Mouse (Mus musculus) CD4-positive, CD25-positive, alpha-beta regulatory T cell, adult 2 months (primary cell): ENCODE measurements around the gene 2010300C02Rik.
"Not testable (repeated sequence)": the region's sequence is repeated elsewhere in the genome, so short reads cannot be mapped to it uniquely, and the experiment has no call there.

Experiments used
- DNase-seq: peaks from one replicate; pipeline ENCODE4 v3.0.0-alpha.2; 2012; ENCODE audit warnings: low read depth, low spot score

2010300C02Rik gene

GRCm38 (mm10) chr1:37719761-37720640 is at the start of gene 2010300C02Rik:
2010300C02Rik (minus strand) TSS chr1:37720085.
- DNase-seq, result peak; percentile 47

DNA sequence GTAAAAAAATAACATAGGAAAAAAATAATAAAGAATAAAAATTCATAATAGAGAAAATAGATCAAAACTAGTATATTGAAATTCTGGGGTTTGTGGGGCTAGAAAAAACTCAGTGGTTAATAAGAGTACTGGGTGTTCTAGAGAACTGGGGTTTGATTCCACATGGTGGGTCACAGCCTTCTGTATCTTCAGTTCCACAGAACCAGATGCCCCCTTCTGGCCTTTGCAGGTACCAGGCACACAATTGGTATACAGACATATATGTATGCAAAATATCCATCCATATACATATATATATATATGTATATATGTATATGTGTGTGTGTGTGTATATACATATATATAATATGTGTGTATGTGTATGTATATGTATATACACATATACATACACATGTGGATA is 39.5 kb upstream of the 2010300C02Rik start:
- peak; percentile 2 for DNase-seq

GRCm38 (mm10) chr1:37744650-37745259 is 24.9 kb upstream of the 2010300C02Rik start:
- no peak for DNase-seq

- DNase-seq, result no peak
Measured at GRCm38 (mm10) chr1:37742602-37743270, 22.9 kb upstream of the 2010300C02Rik start.

- DNase-seq, result no peak
Measured at GRCm38 (mm10) chr1:37742126-37742525, 22.2 kb upstream of the 2010300C02Rik start.

DNA sequence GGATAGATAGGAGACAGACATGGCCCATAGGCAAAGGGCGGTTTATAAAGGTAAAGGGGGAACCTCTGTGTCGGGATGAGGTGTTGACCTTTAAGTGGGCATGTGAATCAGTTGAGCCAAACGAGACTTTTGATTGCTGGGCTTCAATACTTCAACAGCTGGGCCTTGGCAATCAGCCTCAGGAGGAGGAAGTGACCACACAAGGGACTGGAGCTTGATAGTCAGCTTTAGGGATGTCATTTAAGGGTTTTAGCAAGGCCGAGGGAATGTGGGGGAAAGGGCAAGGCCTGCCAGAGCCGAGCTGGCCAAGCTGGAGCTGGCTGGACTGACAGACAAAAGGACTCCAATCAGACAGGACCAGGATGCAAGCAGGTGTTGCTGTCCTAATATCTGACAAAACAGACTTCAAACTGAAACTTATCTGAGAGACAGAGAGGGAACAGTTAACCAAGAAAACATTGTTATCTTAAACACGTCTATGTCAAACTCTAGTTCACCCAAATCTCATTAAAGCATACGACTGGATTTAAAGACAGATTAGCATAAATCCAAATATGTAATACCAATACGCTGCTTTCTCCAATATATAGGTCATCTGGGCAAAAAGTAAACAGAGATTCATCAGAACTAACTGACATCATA is 20.4 kb upstream of the 2010300C02Rik start:
- DNase-seq, result no peak

DNA sequence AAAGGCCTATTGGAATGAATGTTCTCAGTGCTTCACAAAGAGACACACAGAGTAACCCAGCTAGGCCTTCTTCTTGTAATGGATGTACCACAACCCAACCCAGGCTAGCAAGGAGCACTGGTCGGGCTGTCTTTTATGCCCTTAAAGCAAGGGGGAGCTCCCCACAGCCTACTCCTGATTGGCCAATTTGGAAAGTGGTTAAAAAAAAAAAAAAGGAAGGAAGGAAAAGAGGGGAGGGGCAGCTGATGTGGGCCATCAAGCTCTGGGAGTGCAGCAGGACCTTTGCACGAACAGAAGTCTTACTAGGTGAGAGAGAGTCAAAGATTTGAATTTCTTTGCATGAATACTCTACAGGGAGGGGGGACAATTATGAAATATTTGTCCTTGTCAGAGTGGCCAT is 19.0 kb upstream of the 2010300C02Rik start:
- no peak for DNase-seq

DNA sequence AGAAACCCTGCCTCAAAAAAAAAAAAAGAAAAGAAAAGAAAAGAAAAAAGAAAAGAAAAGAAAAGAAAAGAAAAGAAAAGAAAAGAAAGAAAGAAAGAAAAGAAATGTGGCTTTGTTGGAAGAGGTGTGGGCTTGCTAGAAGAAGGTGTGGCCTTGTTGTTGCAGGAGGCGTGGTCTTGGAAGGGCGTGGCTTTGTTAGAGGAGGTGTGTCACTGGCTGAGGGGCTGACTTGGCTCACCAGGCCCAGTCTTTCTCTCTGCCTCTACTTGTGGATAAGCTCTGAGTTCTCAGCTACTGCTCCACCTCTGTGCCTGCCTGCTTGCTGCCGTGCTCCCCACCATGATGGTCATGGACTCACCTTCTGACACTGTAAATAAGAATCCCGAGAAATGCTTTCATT is 17.2 kb upstream of the 2010300C02Rik start:
- DNase-seq, result no peak

DNA sequence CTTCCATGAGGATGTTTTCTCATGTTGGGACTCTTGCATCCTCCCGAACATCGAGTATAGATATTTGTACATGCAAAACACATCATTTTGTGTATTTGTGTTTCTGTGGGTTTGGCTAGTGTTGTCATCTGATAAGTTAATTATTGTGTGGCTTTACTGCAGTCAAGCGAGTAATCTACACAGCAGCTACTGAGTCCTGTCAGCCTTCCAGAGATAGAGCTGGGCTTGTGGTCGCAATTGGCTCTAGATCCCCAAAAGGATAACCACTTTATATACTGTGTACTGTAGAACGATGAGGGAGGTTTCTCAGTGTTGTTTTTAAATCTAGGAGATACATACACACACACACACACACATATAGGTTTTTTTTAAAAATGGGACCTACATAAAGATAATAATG is 16.0 kb upstream of the 2010300C02Rik start:
- DNase-seq, result no peak

DNA sequence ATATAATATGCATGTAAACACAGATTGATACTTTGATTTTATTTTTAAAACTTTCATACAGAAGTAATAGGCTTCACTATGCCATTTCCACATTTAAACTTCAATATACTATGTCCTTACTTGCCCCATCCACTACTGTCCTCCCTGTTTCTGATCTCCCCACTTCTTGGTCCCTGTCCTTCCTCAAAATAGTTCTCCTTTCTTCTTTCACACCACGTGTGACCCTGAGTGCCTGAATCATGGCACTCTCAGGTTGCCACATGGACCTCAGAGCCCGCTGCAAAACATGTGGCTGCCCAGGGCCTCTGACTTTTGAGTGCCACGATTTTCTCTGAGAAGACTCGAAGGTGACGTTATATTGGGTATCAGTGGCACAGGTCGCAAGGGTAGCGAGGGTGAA is 15.0 kb upstream of the 2010300C02Rik start:
- no peak for DNase-seq

GRCm38 (mm10) chr1:37729353-37729752 is 9.5 kb upstream of the 2010300C02Rik start:
- no peak for DNase-seq

DNA sequence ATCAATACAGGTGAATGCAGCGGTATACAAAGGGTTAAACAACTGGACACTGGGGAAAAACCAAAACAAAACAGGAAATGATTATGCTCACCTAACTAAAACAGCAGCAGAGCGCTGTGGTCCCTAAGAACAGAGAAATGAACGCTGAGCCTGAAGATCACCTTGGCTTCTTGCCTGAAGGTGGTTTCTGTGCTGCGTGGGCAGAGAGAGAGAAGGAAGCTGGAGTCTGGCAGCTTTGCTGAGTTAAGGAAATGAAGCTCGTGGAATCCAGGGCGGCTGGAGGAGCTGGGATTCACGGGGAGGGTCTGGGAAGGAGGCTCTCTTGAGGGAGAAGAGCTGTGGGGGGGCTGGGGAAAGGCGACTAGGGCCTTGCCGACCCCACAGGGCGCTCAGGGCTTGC is 8.2 kb upstream of the 2010300C02Rik start:
- no peak for DNase-seq

GRCm38 (mm10) chr1:37727186-37727585 is 7.3 kb upstream of the 2010300C02Rik start:
- DNase-seq, result no peak

DNA sequence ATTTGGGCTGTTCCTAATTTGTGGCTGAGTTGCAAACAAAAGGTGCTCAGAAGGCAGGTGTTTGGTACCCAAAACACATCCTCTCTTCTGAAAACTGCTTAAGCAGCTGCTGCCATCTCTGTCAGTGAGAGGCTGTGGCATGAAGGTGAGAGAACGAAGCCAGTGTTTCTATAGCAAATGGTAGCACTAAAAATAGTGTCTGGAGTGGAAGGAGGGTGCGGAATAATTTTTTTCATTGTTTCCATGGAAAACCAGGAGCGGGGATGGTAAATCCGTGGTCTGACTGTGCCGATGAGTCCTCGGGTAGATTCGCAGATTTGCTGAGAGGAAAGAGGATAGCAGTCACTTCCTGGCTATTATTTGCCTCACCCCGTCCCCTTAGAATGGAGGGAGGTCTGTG is 6.5 kb upstream of the 2010300C02Rik start:
- no peak for DNase-seq

- DNase-seq, result no peak
Measured at GRCm38 (mm10) chr1:37725880-37726279, 6.0 kb upstream of the 2010300C02Rik start.

DNA sequence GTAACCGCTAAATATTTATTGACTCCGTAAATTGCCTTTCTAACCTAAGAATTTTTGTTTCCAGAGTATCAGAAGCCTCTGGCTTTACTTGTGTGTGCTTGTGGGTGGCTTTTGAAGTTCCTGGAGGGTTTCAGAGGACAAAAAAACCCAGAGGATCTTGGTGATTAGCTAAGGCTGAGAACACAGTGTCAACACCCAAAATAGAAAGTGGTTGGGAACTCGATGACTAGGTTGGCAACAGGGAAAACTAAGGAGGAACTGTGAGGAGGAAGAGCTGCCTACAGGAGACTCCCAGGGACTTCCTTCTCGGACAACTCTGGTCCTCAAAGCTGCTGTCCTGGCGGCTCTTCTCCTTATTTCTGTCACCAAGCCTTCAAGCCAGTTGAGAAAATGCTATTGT is 1.2 kb upstream of the 2010300C02Rik start:
- DNase-seq, result no peak

DNA sequence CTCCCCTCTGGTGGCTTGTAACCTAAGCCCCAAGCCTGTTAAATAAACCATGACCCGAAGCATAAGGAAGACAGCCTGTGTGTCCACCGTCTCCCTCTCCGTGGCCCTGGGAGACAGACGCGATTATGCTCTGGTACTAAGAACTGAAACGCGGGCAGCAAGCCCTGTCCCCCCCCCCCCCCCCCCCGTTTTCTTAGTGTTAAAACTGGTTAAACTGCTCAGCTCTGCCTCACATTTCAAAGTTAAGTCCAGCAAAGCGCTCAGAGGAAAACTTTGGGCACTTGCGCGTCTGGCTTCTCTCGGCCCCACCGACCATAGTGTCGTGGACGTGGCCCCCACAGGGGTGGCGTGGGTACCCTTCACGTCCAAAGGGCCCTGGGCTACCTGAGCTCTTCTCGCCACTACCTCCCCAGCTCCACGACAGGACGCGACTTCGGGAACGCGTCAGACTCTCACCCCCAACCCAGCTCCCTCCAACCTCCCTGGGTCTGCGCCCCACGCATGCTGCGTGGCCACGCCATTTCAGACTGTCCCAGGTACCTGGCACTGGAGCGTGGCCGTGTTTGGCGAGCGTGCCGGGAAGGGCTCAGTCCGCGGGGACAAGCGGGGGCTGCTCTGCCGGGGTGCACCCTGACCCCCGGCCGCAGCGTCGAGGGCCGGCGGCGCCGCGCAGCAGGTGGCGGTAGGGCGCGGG is 708 bp downstream of the 2010300C02Rik start:
- DNase-seq, result peak; percentile 8

GRCm38 (mm10) chr1:37718516-37718915 is 1.4 kb downstream of the 2010300C02Rik start:
- no peak for DNase-seq

DNA sequence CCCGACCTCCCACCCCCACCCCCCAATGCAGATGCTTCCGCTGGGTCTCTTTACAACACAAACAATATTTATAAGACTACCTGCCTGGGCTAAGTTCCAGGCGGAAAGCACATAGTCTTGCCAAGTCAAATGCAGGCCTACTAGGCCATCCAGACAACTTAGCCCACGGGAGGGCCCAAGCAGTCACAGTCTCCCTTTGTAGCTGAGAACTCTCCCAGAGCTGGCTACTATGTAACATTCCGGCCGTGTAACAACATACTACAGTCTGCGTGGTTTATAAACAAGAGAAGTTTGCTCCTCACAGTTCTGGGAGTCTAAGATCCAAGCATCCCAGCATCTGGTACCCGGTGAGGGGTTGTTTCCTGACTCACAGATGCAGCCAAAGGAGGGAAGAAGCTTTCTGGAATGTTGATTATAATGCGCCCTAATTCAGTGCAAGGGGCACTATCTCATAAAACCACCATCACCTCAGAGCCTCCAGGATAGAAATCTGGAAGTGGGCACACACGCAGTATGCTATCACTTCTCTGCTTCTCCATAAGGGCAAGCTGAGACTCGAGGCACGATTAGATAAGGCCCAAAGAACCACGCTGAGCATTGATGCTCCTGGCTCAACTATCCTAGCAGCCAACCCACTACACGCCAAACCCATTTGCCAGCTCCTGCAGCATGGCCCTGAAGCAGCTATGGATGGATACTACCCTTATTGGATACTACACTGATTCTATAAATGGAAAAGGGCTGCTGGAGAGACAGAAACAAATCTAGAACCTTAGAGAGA is 2.3 kb downstream of the 2010300C02Rik start:
- no peak for DNase-seq

DNA sequence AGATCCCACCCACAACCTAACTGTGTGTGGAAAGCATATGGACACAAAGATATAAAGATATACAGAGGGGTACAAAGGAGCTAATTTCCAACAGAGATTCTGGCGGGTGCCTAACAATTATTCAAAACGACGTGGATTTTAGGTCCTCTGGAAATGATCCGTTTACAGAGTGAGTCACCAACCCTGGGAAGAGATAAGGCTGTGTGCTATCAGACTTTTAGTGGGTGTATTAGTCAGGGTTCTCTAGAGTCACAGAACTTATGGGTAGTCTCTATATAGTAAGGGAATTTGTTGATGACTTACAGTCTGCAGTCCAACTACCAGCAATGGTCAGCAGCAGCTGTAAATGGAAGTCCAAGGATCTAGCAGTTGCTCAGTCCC is 7.5 kb downstream of the 2010300C02Rik start:
- not testable (repeated sequence) for DNase-seq
